Mouse (Mus musculus) cerebellum, adult 9-10 months (tissue): Measurements from ENCODE around the gene Rps6ka5.

Source experiments
- DNase-seq: peaks from one replicate; pipeline ENCODE4 v3.0.0; 2022

Rps6ka5 gene

DNA sequence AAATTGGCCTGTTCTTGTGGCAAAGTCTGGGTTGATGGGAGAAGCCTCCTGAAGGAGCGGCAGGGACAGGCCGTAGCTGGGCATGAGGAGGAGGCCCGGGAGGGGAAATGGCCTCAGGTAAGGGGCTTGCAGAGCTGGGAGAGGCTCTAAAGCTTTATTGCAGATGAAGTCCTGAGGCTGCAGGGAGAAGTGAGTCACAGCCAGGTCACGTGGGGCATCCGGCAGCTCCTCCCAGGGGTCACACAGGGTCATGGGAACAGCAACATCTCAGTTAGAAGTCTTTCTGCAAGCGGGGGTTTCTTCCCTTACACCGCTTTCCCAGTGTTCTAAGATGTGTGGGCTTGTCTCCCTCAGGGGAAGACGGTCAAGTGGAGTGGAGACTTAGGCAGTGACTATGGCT, 197.6 kb downstream of the Rps6ka5 start:
- DNase-seq: no peak

DNA sequence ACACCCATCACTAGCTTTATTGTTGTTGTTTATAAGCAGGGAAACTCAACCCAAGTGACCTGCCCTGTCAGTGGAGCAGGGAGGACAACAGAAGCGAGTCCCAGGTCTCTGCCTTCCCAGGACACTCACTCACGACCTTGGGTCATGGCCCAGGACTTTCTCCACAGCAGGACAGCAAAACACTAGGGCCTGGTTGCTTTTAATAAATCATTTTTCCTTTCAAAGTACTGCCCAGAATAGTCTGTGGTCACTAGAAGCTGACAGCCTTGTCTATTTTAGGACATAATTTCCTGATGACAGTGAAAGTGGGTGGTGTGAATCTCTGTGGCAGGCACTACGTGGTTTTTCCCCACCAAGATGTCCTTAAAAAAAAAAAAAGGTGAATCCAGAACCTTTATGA, 198.5 kb downstream of the Rps6ka5 start:
- no peak for DNase-seq

DNA sequence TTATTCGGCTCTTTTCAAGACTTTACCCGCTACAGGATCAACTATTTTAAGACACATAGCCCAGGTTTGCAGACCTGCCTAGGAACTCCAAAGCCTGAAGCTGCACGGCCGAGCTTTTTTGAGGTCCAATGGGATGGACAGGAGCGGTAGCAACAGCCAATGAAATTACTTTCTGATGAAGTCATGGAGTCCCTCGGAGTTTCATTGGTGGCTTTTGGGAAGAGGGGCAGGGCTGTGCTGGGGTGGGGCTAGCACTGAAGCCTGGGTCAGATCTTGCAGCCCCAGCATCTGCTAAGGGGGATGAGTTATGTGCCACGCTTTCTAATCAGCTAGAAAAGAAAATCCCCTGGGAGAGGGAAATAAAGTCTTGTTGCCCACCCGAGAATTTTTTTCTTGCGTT, 199.0 kb downstream of the Rps6ka5 start:
- DNase-seq: peak; percentile 94

DNA sequence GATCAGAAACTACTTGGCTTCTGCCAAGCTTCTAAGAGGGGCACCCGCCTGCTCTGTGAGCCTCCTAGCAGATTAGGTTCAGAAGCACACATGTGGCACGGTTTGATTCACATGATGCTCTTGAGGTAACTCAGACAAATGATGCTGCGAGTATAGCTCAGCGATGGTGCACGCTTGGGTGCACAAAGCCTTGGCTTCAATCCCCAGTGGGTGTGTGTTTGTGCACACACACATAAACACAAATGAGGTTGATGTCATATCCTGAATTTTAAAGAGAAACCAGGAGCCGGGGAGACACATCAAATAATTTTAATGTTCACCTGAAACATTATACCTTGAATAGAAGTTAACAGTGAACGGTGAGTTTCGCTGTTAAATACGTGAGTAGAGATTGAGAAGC, 199.5 kb downstream of the Rps6ka5 start:
- DNase-seq: peak; percentile 61

DNA sequence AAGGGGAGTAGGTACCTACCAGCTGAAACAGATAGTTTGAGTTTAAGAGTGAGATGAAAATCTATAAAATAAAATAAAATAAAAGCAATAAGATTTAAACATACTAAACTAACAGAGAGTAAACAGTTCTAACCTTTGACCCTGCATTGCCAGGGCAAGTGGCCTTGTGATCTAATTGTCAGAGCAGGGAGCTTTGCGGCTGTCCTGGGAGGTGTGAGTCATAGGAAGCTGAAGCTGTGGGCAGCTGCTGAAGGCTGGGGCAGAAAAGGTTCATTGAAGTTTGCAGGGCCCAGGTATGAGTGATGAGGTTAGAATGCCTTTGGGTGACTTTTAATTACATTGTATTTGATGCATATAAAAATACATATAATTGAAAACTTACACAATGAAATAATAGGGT, 200.8 kb downstream of the Rps6ka5 start:
- no peak for DNase-seq

DNA sequence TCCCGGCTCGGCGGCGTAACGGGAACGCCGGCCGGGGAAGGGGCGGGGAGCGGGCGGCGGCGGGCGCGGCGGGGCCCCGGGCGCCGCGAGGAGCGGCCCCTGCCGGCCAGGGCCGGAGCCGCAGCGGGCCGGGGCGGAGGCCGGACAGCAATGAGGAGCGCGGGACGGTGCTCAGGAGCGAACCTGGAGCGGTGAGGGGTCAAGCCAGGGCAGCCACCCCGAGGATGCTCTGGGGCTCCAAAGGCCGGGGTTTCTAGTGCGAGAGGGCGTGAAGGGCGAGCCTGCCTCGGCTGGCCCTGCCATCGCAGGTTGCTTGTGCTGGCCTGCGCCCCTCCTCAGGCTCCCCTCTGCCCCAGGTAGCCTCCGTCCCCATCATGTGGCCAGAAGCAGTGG, 206.0 kb downstream of the Rps6ka5 start, which contains the start of gene Ttc7b:
Gene Ttc7b (minus strand): TSS at position 33 of the 393 bp plus-strand sequence.
- DNase-seq: peak; percentile 69

DNA sequence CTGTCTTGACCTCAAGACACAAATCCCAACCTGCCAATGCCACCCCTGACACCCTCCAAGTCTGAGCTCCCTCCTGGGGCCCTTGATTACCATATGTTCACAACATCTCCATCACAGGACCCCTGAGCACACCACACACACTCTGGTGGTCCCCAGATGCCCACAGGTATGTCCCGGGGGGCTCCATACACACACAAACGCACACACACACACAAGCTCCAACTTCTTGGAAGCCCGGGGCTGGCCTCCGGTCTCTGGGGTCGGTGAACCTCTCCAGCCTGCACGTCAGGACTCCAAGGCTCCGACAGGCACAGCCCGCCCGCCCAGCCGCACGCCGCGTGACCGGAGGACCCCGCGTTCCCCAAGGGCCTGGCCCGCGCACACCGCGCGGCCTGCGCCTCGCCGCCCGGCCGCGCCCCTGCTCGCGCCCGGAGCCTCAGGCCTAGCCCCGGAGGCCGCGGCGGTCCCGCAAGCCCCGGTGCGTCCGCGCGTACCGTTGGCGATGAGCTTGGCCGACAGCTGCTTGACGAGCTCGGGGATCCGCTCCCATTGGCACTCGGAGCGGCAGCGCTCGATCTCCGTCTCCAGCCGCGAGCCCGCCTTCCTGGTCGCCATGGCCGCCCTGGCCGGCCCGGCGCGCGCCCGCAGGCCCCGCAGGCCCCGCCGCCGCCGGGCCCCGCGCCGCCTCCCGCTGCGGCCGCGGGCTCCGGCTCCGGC, 206.5 kb downstream of the Rps6ka5 start:
- DNase-seq: peak; percentile 67

DNA sequence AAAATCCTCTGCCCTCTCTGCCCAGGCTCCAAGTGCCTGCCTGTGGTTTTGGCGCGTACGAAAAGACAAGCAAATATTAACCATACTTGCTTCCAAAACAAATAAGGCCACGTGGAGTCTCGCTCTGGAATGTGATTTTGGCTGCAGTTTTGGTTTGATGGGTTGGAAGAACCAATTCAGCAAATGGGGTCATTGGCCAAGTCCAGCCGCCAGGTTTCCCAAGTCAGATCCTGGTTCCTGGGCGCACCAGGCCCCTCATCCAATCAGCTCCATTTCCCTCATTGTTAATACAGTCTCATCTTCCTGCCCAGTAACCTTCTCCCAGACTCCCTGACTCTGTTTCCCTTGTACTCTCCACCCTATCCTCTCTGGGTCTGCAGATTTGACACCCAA, 207.1 kb downstream of the Rps6ka5 start:
- no peak for DNase-seq

DNA sequence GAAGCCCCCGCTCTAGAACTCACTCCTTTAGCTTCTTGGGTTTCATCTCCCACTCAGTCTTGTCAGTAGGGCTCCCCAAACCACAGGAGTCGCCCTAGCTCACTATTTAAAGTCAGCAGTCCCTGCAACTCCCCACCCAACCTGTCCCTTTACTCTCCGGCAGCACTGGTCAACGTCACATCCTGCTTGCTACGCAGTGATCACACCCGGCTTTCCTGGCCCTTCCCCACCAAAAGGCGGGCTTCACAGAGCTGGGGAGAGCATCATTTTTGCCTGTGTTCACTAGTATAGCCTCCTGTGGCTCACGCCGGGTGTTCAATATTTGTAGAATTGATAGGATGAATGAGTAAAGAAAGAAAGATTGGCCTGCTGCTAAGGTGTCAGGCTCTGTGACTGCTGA, 209.4 kb downstream of the Rps6ka5 start:
- no peak for DNase-seq

DNA sequence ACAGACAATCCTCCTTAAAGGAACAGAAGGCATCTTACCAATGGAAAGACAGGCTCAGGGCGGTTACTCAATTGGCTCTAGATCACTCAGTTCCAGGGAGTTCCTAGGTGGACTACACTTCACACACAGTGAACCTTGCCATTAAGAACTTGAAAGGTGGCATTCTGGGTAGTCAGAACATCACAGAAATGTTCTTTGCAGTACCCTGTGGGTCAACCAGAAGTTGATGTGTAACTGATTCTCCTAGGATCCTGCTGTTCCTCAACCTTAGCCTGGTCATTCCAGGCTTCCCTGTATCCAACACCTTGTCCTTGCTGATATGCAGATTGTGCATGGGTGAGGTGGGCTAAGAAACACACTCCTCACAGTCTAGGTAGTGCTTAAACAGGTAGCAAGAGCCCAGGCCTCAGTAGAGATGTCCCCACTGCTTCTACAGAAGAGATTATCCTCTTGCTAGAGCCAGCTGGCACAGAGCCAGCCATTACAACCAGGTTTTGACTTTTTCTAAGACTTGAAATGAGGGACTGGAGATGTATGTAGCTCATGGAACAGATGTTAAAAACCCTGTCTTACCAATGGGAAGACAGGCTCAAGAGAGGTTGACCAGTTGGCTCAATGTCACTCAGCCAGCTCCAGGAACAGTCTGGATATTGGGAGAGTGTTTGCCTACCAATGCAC, 210.5 kb downstream of the Rps6ka5 start:
- no peak for DNase-seq

DNA sequence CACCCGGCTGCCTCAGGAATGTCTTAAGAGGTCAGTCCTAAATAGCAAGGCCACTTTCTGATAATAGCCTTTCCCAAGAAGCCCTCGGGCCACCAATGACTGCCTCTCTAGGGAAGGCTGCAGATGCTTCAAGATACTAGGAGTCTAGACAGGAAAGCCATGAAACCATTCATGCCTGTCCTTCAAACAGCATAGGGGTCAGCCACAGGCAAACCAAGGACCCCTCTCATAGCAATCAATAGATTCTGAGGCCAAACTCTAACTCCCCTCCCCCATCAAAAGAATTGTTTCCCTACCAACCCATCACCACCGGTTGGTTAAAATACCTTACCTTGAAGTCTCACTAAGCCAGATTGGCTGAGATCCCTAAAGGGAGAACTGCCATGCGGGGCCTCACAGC, 211.3 kb downstream of the Rps6ka5 start:
- DNase-seq: no peak

DNA sequence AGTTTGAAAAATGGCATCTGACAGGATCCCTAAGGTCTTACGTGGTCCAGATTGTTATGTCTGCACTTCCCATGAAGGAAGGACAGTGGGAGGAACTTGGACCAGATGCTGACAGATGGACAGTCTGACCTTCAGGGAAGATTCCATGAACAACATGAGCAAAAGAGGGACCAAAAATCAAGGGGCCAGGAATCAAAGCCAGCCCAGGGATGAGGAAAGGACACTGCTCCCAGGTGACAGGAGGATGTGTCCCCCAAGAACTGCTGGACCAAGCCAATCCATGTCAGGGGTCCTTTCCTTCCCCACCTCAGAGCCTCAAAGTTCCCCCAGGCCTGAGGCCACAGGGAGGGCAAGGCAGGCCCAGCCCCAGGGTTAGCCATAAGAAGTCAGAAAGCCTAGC, 212.2 kb downstream of the Rps6ka5 start:
- no peak for DNase-seq

DNA sequence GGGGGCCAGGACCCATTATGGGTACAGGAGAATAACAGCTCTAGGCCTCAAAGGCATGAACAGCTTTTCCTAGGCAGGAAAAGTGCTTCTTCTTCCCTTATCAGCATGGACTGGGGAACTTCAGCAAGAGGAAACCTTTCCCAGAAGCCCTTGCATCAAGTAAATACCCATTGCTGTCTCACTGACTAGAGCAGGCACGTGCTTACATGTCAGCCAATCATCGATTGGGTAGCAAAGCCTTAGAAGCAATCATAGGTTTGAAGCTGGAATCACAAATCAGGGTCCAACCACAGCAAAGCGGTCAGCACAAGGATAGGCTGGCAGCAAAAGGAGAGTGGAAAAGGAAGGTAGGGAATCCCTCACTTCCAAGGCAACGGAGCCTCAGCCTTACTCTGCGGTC, 213.7 kb downstream of the Rps6ka5 start:
- DNase-seq: no peak

DNA sequence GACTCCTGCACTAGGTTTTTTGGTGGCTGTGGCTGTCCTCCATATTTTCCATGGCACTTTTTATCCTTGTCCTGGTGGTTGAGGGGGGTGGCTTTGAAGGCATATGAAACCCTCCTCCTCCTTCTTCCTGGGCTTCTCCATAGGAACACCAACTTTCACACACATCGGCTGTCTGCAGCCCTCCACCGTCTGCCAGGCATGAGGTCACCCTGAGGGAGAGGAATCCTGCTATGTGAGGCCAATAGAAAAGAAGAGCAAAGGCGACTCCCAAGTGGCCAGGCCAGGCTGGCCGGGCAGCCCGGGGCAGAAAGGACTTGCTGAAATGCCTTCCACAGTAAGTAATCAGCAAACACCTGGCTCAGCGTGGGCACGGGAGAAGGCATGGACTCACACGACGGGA, 214.1 kb downstream of the Rps6ka5 start:
- no peak for DNase-seq

DNA sequence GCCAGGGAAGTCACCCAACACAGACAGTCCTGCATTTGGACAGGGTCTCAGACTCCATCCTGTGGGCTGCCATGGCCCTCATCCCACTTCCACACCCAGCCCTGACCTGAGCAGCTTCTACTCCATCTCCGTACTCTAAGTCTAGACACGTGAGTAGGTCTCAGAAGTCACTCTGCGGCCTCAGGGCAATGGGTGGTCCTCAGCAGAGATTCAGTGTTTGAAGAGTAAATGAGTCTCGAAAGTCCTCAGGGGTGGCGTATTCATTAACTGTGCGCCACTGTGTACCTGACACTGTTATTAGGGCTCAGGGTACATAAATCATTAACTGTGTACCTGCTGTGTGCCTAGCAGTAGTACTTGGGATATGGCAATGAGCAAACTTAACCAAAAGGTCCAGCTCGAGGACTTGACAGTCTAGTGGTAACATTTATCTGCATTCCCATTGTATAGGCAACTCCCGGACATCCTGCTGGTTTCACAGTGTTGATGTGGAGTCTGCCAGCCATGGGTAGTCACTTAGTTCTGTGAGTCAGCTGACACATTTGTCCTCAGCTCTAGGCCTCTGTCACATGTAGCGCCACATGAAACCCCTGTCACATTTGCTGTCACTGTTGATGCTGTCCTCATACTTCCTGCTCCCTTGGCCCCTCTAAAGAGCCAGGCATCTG, 217.0 kb downstream of the Rps6ka5 start:
- DNase-seq: no peak

DNA sequence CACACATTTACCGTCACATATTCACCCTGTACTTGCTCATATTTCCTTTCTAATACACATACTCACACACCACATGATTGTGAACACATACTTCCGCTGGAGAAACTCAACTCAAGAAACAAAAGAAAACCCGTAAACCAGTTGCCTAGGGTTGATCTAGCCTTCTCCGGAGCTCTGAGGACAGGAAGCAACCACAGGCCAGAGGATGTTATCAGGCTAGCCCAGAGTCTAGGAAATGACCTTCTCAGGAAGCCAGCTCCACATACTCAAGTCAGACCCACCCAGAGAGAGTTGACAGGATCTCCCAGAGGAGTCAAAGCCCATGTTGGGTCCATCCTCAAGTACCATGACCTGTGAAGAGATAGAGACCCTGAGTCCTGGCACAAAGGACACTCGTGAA, 218.1 kb downstream of the Rps6ka5 start:
- DNase-seq: no peak

DNA sequence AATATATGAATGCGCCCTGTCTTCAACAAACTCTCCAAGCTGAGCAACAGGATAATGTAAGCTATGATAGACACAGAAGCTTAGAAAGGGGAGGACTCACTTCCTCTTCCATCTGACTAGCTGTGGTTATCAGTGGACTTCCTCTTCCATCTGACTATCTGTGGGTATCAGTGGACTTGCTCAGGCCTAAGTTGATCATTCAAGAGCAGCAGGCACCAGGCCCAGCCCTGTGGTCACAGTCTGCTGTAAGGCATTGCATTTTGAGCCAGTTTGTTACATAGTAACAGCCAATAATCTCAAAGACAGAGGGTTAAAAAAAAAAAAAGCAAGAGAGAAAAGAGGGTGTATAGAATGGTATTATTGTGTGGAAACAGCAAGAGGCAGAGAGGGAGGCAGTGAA, 221.3 kb downstream of the Rps6ka5 start:
- DNase-seq: no peak

DNA sequence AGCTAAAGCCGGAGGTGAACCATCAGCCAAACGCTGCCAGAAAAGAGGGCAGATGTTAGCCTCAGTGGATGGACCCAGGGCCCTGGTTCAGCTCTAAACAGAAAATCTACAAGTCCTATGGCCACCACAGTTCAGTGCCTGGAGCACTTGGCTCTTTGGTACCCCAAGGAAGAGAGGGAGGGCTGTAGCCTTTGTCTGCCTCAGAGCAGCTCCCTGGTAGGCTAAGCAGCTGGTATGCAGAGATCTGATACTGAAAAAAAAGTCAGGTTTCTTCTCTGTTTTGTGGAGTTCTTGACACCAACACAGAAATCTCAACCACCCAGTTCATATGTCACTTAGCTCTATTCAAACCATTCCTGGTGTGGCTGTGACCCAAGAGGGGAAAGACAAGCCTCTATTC, 222.2 kb downstream of the Rps6ka5 start:
- no peak for DNase-seq

DNA sequence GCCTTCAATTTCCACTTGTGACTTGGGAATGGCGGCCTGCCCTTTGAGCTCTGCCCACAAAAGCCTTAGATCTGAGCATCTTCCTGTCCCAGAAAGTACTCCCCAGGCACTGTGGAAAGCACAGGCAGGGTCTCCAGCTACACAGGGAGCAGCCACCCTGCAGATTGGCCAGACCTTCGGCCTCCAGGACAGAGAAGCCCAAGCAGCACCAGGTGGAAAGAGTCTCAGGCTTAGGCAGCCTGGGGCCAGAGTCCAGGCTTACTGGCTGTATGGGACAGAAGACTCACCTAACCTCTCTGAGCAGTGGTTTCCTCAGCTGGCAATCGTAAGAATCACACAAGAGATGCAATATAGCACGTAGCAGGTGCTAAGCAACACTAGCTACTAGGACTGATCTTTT, 223.1 kb downstream of the Rps6ka5 start:
- DNase-seq: no peak

DNA sequence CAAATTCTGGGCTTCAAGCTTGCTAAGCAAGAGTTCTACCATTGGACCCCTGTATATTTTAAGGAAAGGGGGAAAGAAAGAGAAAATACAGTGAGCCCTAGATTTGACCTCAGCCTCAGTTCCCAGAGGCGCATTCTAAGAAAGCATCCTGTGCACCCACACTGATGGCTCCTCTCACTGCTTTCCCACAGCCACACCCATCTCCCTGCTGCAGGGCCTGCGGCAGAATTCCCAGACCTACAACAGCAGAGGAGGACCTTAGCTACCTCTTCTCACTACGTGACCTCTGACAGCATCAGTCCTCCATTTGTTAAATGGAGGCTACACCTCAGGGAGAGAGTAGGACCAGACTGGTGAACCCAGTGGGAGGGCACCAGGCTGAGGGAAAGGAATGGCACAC, 224.2 kb downstream of the Rps6ka5 start:
- no peak for DNase-seq

DNA sequence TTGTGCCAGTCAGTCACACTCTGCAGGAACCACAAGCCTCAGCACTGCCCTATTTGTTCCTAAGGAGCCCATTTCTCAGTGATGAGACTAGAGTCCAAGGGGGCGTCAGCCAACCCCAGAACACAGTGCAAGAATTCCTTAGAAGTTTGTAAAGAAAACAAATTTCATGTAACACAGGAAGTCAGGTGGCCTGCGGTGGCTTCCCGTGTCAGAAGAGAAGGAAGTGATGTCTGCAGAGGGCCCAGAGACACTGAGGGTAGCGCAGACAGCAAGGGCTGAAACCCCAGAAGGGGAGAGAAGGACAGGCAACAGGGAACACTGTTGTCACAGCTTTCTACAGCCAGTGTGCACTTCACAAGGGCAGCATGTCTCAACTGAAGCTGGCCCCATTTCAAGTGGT, 225.5 kb downstream of the Rps6ka5 start:
- no peak for DNase-seq

DNA sequence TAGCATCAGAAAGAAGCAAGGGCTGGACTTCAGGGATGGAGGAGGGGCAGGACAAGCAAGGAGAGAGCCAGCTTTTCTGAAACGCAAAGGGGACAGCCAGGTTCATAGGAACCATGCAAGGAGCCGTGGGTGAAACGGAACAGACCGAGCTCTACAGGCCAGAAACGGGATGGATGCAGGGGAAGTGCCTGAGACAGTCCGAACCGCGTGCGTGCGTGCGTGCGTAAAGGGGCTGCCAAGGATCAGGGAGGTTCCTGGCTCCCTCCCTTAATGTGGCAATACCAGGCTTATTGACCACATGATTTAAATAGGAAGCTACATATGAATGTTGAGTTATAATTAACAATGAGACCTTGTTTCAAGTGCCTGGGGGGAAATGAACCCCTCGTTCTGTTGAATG, 227.3 kb downstream of the Rps6ka5 start:
- DNase-seq: no peak
